Mouse (Mus musculus): ENCODE results near the gene Epha10. TPM values are rescaled to one million over a fixed set of nuclear protein-coding genes. Genes with fewer than 3 reads are reported as not detected.
"Not testable (repeated sequence)": the region's sequence is repeated elsewhere in the genome, so short reads cannot be mapped to it uniquely, and the experiment has no call there.

The Epha10 gene
- polyA plus RNA-seq, 2 experiments from 2014 or later: not detected

GRCm38 (mm10) chr4:124894508-124895428 lies 14.1 kb downstream of the Epha10 start:
- ATAC-seq: no peak

- no peak for ATAC-seq
These were observed 17.7 kb downstream of the Epha10 start for GRCm38 (mm10) chr4:124898428-124898827.

- ATAC-seq: no peak
These were observed 19.2 kb downstream of the Epha10 start for GRCm38 (mm10) chr4:124899906-124900305.

DNA sequence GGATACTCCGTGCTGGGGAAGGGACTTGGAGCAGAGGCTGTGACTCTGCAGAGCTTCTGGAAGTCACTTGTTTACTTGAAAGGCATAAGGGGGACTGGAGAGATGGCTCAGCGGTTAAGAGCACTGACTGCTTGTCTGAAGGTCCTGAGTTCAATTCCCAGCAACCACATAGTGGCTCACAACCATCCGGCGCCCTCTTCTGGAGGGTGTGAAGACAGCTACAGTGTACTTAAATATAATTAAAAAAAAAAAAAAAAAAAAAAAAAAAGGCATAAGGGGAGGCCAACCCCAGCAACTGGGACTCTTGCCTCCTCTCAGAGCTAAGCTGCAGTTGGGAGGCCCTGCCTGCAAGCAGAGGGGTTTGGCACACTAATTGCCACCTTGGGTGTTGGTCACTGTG lies 24.7 kb downstream of the Epha10 start:
- no peak for ATAC-seq

GRCm38 (mm10) chr4:124905971-124906822 lies 25.5 kb downstream of the Epha10 start:
- ATAC-seq: no peak

DNA sequence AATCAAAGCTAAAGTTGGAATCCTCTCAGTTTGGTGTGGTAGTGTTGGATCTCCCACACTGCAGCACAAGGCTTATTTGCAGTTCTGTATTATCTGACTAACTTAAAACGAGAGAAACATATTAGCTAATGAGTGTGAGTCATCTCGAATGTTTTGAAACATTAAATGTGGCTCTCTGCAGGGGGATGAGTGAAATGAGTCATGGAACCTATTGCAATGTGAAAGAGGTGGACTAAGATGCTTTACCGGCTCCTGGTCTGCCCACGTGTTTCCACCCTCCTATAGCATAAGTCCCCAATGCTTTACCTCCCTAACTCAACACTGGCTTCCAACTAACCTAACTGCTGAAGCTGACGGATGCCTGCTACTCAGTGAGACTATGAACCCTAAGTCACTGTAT lies 47.4 kb downstream of the Epha10 start:
- peak; percentile 87 for ATAC-seq

DNA sequence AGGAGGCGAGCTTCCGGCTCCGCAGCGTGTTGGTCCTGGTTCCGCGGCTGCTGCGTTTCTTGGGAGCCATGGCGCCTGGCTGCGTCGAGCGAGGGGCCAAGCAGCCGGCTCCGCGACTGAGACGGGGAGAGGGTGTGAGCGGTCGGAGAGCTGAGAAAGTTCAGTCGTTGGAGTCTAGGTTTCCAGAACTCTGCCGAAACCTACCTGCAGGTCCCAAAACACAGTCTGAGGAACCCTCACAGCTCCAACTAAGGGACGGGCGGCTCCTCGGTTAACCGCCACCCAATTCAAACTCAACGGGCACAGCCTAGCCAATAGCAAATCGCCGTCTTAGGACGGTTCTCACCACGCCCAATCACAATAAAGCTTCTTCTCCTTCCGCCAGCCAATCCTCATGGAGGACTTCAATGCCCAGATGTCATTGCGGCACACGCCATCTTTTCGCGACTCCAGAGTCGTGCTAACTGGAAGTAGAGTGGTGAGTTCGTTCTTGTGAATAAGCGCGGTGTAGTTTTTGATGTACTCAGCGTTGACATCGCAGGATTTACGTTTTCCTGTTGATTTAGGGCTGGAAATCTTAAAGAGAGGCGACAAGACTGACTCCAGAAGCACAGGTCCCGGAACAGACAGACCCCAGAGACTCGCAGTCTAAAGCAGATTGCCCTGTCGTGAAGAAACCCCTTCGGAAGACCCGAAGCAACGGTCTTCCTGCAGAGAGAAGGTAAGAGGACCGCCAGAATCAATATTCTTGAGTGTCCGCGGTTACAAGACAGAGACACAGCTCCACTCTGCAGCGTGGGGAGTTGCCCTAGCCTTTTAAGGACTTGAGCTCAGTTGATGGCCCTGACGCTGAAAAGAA lies 56.1 kb downstream of the Epha10 start, which contains the start of gene 9930104L06Rik:
Gene 9930104L06Rik (plus strand): TSS at position 436 of the 859 bp plus-strand sequence.
- ATAC-seq: peak; percentile 100

DNA sequence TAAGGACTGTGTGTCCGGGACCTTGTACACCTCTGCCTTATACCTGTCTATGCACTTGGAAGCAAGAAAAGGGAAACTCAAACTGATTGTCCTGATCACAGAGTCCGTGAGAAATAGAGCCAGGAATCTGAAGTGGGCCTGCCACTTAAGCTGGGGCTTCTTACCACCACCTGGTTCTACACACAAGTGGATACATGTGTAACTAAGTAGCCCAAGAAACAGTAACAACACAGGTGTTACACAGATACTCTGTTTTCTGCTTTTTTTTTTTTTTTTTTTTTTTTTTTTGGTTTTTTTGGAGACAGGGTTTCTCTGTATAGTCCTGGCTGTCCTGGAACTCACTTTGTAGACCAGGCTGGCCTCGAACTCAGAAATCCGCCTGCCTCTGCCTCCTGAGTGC lies 58.5 kb downstream of the Epha10 start, which contains the start of gene Cdca8:
Gene Cdca8 (minus strand): TSS at position 101 of the 400 bp plus-strand sequence.
- ATAC-seq: not testable (repeated sequence)

GRCm38 (mm10) chr4:124943022-124943421 lies 62.3 kb downstream of the Epha10 start:
- peak; percentile 75 for ATAC-seq

GRCm38 (mm10) chr4:124943781-124944180 lies 63.1 kb downstream of the Epha10 start:
- ATAC-seq: no peak

DNA sequence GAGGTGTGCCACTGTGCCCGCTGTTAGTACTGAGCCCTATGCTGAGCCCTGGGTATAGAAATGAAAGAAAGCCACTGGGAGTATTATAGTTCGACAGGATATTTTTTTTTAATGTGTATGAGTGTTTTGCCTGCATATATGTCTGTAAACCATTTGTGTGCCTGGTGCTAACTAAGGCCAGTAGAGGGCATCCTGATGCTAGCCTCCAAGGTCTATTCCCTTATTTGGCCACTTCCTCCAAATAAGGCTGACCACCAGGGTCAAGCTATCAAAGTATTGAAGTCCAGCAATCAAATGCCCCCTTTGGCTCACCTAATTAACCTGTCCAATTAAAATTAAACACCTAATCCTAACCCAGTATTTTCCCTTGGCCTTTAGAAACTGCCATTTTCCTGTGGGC lies 64.3 kb downstream of the Epha10 start:
- ATAC-seq: no peak

DNA sequence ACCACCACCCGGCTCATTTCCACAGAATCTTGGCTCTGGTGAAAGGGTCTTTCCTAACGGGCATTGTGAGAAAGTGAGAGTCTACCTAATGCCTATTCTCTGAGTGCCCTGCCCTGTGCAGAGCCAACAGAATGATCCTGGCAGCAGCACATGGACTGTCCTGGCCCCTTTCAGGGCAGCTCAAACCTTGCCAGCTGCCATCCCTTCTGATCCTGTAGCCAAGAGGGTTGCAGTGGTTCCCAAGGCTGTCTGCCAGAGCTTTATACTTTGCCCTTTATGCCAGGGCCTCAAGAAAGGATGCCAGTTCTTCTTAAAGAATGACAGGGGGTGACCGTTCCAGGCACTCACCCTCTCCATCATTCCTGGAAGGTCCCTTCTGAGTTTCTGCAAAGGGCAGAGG lies 68.8 kb downstream of the Epha10 start:
- ATAC-seq: no peak

- ATAC-seq: no peak
These were observed 69.7 kb downstream of the Epha10 start for GRCm38 (mm10) chr4:124950181-124951035.

DNA sequence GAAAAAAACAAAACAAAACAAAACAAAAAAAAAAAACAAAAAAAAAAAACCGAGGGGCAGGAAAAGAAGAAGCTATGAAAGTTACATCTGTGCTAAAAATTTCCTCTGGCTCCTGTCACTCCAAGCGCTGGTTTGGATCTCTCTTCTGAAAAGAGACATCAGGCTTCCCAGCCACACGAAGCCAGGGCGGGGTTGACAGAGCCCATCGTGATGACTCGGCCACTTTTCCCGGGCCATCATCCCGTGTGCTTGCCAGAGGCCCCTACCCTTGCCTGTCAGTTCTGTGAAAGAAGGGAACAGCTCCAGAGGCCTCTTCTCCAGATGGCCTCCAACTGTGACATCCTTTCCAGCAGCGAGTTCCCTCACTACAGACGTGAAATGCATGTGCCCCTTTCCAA lies 70.3 kb downstream of the Epha10 start:
- no peak for ATAC-seq

GRCm38 (mm10) chr4:124953546-124953945 lies 72.8 kb downstream of the Epha10 start:
- ATAC-seq: no peak

GRCm38 (mm10) chr4:124957284-124957683 lies 76.6 kb downstream of the Epha10 start:
- ATAC-seq: no peak

DNA sequence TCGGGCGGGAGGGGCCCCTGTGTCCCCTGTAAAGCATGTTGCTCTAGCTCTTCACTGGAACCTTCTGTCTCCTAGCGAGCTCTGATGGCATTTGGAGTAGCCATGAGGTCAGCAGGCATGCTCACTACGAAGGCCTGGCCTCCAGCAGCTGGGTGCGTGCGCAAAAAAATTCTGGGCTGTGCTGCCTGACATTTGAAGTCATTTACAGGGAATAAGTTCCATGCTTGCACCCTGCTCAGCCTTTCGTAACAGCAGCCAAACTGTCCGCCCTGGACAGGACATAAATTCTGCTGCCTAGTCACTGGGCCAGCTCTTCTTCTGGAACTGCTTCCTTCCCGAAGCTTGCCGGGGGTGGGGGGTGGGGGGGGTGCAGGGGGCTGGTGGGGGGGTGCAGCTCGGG lies 78.4 kb downstream of the Epha10 start:
- no peak for ATAC-seq

DNA sequence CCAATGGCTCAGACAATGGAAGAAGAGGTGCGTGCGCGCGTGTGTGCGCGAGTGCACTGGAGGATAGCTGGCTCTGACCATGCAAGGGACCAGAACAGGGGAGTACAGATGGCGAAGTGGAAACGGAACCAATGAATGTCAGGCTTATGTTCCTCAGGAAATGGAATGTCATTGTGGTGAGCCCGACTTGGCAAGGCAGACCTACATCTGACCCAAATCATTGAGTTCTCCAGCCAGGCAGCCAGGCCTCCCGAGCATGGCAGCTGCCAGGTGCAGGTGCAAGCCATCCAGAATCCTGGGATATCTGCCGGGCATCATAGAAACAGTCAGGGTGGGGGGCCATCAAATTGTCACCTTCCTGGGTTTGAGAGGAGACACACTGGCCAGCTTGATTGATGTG lies 80.2 kb downstream of the Epha10 start:
- no peak for ATAC-seq

DNA sequence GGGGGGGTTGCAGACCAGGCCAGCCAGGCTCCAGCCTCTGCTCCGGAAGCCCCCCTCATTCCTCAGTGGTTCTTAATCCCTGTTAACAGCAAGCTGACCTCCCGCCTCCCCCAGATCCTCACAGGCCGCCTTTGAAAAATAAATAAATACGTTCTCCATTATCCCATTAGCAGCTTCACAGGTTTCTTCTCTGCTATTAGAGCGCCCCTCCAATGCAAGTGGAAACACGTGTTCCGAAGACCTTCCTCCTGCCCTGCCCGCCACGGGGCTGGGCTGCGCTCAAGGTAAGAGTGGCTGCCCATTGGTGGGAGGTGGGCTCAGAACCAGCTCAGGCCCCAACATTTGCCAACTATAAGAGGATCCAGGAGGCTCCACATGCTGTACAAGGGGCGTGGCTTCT lies 81.9 kb downstream of the Epha10 start:
- ATAC-seq: no peak

- ATAC-seq: no peak
These were observed 84.4 kb downstream of the Epha10 start for GRCm38 (mm10) chr4:124964912-124965599.

Measured in CD4-positive, CD25-positive, alpha-beta regulatory T cell, adult 4 months (primary cell).